Mouse (Mus musculus) erythroblast, embryonic 14.5 days (primary cell): ENCODE measurements around the gene Bahcc1.

Experiments used
- GATA1 ChIP-seq: IDR thresholded peaks from 2 replicates; pipeline ENCODE4 v1.6.1; 2012; ENCODE audit warnings: low read length, inconsistent platforms, mixed read lengths
- TAL1 ChIP-seq: IDR thresholded peaks from 3 replicates; pipeline ENCODE4 v1.6.1; 2012; ENCODE audit warnings: low read length, inconsistent platforms, mixed read lengths

GRCm38 (mm10) chr11:120312069-120312468 lies 79.3 kb downstream of the Bahcc1 start:
- TF ChIP-seq GATA1 (no peak), TAL1 (no peak)
